Mouse (Mus musculus): Measurements from ENCODE around the gene 2810021J22Rik.

GRCm38 (mm10) chr11:58901080-58901479 is 34.1 kb downstream of the 2810021J22Rik start:
- no peak for TF ChIP-seq GATA1 (IDR thresholded peaks at IDR 0.05; ENCODE audit: borderline replicate concordance, low read length)
- TF ChIP-seq FLI1 (IDR thresholded peaks at IDR 0.05; ENCODE audit: low read length), result no peak
